Mouse (Mus musculus): ENCODE data around the gene Gpam. TPM values are rescaled to one million over a fixed set of nuclear protein-coding genes. Genes with fewer than 3 reads are reported as not detected.
"Not testable (repeated sequence)": the region's sequence is repeated elsewhere in the genome, so short reads cannot be mapped to it uniquely, and the experiment has no call there.

The Gpam gene
- 4.2 and 5.3 TPM in 2 replicates for polyA plus RNA-seq (2012; ENCODE audit: insufficient read depth, insufficient read length, missing spikeins)

- Histone ChIP-seq H3K4me3 (ENCODE audit: insufficient read depth, low read length) (no peak within 1 kb of the TSS), H3K4me1 (ENCODE audit: control insufficient read depth, insufficient read depth, low read length) (no peaks in the 10 kb centered on the region), H3K27ac (ENCODE audit: insufficient read depth, low read depth, low read length) (no peak within 1 kb of the TSS)
- TF ChIP-seq POLR2A (IDR thresholded peaks at IDR 0.05; ENCODE audit: borderline replicate concordance, low read depth, low read length) (no peak), CTCF (IDR thresholded peaks at IDR 0.05; ENCODE audit: low read depth, low read length) (no peak)
Observed at GRCm38 (mm10) chr19:55127072-55127718, at the start of gene Gpam. TSS of gene Gpam (minus strand) at chr19:55127238.

GRCm38 (mm10) chr19:55171585-55171984 is 44.5 kb upstream of the Gpam start:
- no peak overlapping the region for H3K4me3 ChIP-seq (ENCODE audit: insufficient read depth, low read length)
- no peak for TF ChIP-seq CTCF (IDR thresholded peaks at IDR 0.05; ENCODE audit: low read depth, low read length)
- TF ChIP-seq POLR2A (IDR thresholded peaks at IDR 0.05; ENCODE audit: borderline replicate concordance, low read depth, low read length): no peak
- no peaks in the 10 kb centered on the region for H3K4me1 ChIP-seq (ENCODE audit: control insufficient read depth, insufficient read depth, low read length)
- no peak overlapping the region for H3K27ac ChIP-seq (ENCODE audit: insufficient read depth, low read depth, low read length)

GRCm38 (mm10) chr19:55170399-55170798 is 43.4 kb upstream of the Gpam start:
- no peak overlapping the region for H3K27ac ChIP-seq (ENCODE audit: insufficient read depth, low read depth, low read length)
- no peak for TF ChIP-seq POLR2A (IDR thresholded peaks at IDR 0.05; ENCODE audit: borderline replicate concordance, low read depth, low read length)
- no peak for TF ChIP-seq CTCF (IDR thresholded peaks at IDR 0.05; ENCODE audit: low read depth, low read length)
- H3K4me1 ChIP-seq (ENCODE audit: control insufficient read depth, insufficient read depth, low read length): no peaks in the 10 kb centered on the region
- H3K4me3 ChIP-seq (ENCODE audit: insufficient read depth, low read length): no peak overlapping the region

GRCm38 (mm10) chr19:55169236-55169729 is 42.2 kb upstream of the Gpam start:
- H3K4me1 ChIP-seq (ENCODE audit: control insufficient read depth, insufficient read depth, low read length); H3K27ac ChIP-seq (ENCODE audit: insufficient read depth, low read depth, low read length): not testable (repeated sequence)

GRCm38 (mm10) chr19:55168360-55168759 is 41.3 kb upstream of the Gpam start:
- TF ChIP-seq POLR2A (IDR thresholded peaks at IDR 0.05; ENCODE audit: borderline replicate concordance, low read depth, low read length) (no peak), CTCF (IDR thresholded peaks at IDR 0.05; ENCODE audit: low read depth, low read length) (no peak)
- Histone ChIP-seq H3K4me1 (ENCODE audit: control insufficient read depth, insufficient read depth, low read length) (no peaks in the 10 kb centered on the region), H3K27ac (ENCODE audit: insufficient read depth, low read depth, low read length) (no peak overlapping the region), H3K4me3 (ENCODE audit: insufficient read depth, low read length) (no peak overlapping the region)

More at GRCm38 (mm10) chr19:55169236-55169729, 42.2 kb upstream of the Gpam start:
- H3K4me3 ChIP-seq (ENCODE audit: insufficient read depth, low read length): not testable (repeated sequence)

- no peaks in the 10 kb centered on the region for H3K4me1 ChIP-seq (ENCODE audit: control insufficient read depth, insufficient read depth, low read length)
- no peak overlapping the region for H3K27ac ChIP-seq (ENCODE audit: insufficient read depth, low read depth, low read length)
- no peak overlapping the region for H3K4me3 ChIP-seq (ENCODE audit: insufficient read depth, low read length)
- TF ChIP-seq POLR2A (IDR thresholded peaks at IDR 0.05; ENCODE audit: borderline replicate concordance, low read depth, low read length) (no peak), CTCF (IDR thresholded peaks at IDR 0.05; ENCODE audit: low read depth, low read length) (no peak)
Observed at GRCm38 (mm10) chr19:55167741-55168140, 40.7 kb upstream of the Gpam start.

GRCm38 (mm10) chr19:55166741-55167140 is 39.7 kb upstream of the Gpam start:
- TF ChIP-seq POLR2A (IDR thresholded peaks at IDR 0.05; ENCODE audit: borderline replicate concordance, low read depth, low read length) (no peak), CTCF (IDR thresholded peaks at IDR 0.05; ENCODE audit: low read depth, low read length) (no peak)
- Histone ChIP-seq H3K27ac (ENCODE audit: insufficient read depth, low read depth, low read length) (no peak overlapping the region), H3K4me1 (ENCODE audit: control insufficient read depth, insufficient read depth, low read length) (no peaks in the 10 kb centered on the region), H3K4me3 (ENCODE audit: insufficient read depth, low read length) (no peak overlapping the region)

GRCm38 (mm10) chr19:55165954-55166353 is 38.9 kb upstream of the Gpam start:
- no peaks in the 10 kb centered on the region for H3K4me1 ChIP-seq (ENCODE audit: control insufficient read depth, insufficient read depth, low read length)
- H3K4me3 ChIP-seq (ENCODE audit: insufficient read depth, low read length): no peak overlapping the region
- no peak overlapping the region for H3K27ac ChIP-seq (ENCODE audit: insufficient read depth, low read depth, low read length)
- TF ChIP-seq POLR2A (IDR thresholded peaks at IDR 0.05; ENCODE audit: borderline replicate concordance, low read depth, low read length) (no peak), CTCF (IDR thresholded peaks at IDR 0.05; ENCODE audit: low read depth, low read length) (no peak)

- Histone ChIP-seq H3K27ac (ENCODE audit: insufficient read depth, low read depth, low read length) (no peak overlapping the region), H3K4me1 (ENCODE audit: control insufficient read depth, insufficient read depth, low read length) (no peaks in the 10 kb centered on the region), H3K4me3 (ENCODE audit: insufficient read depth, low read length) (no peak overlapping the region)
- TF ChIP-seq POLR2A (IDR thresholded peaks at IDR 0.05; ENCODE audit: borderline replicate concordance, low read depth, low read length) (no peak), CTCF (IDR thresholded peaks at IDR 0.05; ENCODE audit: low read depth, low read length) (no peak)
Observed at GRCm38 (mm10) chr19:55165183-55165865, 38.3 kb upstream of the Gpam start.

- H3K27ac ChIP-seq (ENCODE audit: insufficient read depth, low read depth, low read length): no peak overlapping the region
- no peak overlapping the region for H3K4me3 ChIP-seq (ENCODE audit: insufficient read depth, low read length)
- no peak for TF ChIP-seq POLR2A (IDR thresholded peaks at IDR 0.05; ENCODE audit: borderline replicate concordance, low read depth, low read length)
- no peak for TF ChIP-seq CTCF (IDR thresholded peaks at IDR 0.05; ENCODE audit: low read depth, low read length)
- no peaks in the 10 kb centered on the region for H3K4me1 ChIP-seq (ENCODE audit: control insufficient read depth, insufficient read depth, low read length)
Observed at GRCm38 (mm10) chr19:55164162-55164561, 37.1 kb upstream of the Gpam start.

All from bone marrow macrophage, adult 2 months (primary cell).